Mouse (Mus musculus): ENCODE results near the gene Sv2a. TPM values are rescaled to one million over a fixed set of nuclear protein-coding genes. Genes with fewer than 3 reads are reported as not detected.
A peak's percentile ranks its signal among the peaks of the same experiment; 100 is the strongest.

The Sv2a gene
- under 1 TPM; 0.17 to 0.21 TPM for total RNA-seq (2021)
- long read RNA-seq, experiment 1 = 0 reads
- long read RNA-seq, experiment 2 = 0 reads

GRCm38 (mm10) chr3:96180727-96181477, at the start of gene Sv2a:
TSS of gene Sv2a (plus strand) at chr3:96181151.
- no peak for DNase-seq (ENCODE audit: low spot score)

GRCm38 (mm10) chr3:96132478-96132877, 48.5 kb upstream of the Sv2a start:
- no peak for DNase-seq (ENCODE audit: low spot score)

- peak; percentile 19 for DNase-seq (ENCODE audit: low spot score)
Observed at GRCm38 (mm10) chr3:96133327-96133905, 47.5 kb upstream of the Sv2a start.

GRCm38 (mm10) chr3:96135011-96135410, 45.9 kb upstream of the Sv2a start:
- DNase-seq (ENCODE audit: low spot score) = no peak

GRCm38 (mm10) chr3:96147950-96148349, 33.0 kb upstream of the Sv2a start:
- peak; percentile 79 for DNase-seq (ENCODE audit: low spot score)

GRCm38 (mm10) chr3:96151836-96152235, 29.1 kb upstream of the Sv2a start:
- no peak for DNase-seq (ENCODE audit: low spot score)

- no peak for DNase-seq (ENCODE audit: low spot score)
Observed at GRCm38 (mm10) chr3:96152611-96153010, 28.3 kb upstream of the Sv2a start.

- no peak for DNase-seq (ENCODE audit: low spot score)
Observed at GRCm38 (mm10) chr3:96155501-96155900, 25.4 kb upstream of the Sv2a start.

GRCm38 (mm10) chr3:96159820-96160219, 21.1 kb upstream of the Sv2a start:
- DNase-seq (ENCODE audit: low spot score) = no peak

- DNase-seq (ENCODE audit: low spot score) = peak; percentile 78
Observed at GRCm38 (mm10) chr3:96160222-96160802, 20.6 kb upstream of the Sv2a start.

- peak; percentile 62 for DNase-seq (ENCODE audit: low spot score)
Observed at GRCm38 (mm10) chr3:96160803-96161516, 20.0 kb upstream of the Sv2a start.

- DNase-seq (ENCODE audit: low spot score) = peak; percentile 56
Observed at GRCm38 (mm10) chr3:96161869-96162840, 18.8 kb upstream of the Sv2a start, which contains the start of gene Mtmr11. TSS of gene Mtmr11 (plus strand) at chr3:96162004.

GRCm38 (mm10) chr3:96163040-96163439, 17.9 kb upstream of the Sv2a start:
- no peak for DNase-seq (ENCODE audit: low spot score)

- DNase-seq (ENCODE audit: low spot score) = no peak
Observed at GRCm38 (mm10) chr3:96168466-96169158, 12.3 kb upstream of the Sv2a start.

- no peak for DNase-seq (ENCODE audit: low spot score)
Observed at GRCm38 (mm10) chr3:96170276-96170675, 10.7 kb upstream of the Sv2a start.

GRCm38 (mm10) chr3:96170976-96171545, 9.9 kb upstream of the Sv2a start:
- no peak for DNase-seq (ENCODE audit: low spot score)

- DNase-seq (ENCODE audit: low spot score) = no peak
Observed at GRCm38 (mm10) chr3:96171583-96172196, 9.3 kb upstream of the Sv2a start.

- peak; percentile 82 for DNase-seq (ENCODE audit: low spot score)
Observed at GRCm38 (mm10) chr3:96172197-96173178, 8.5 kb upstream of the Sv2a start, which contains the start of gene Sf3b4. TSS of gene Sf3b4 (plus strand) at chr3:96172332.
